Mouse (Mus musculus): ENCODE data around the gene Hmg20b. TPM values are rescaled to one million over a fixed set of nuclear protein-coding genes. Genes with fewer than 3 reads are reported as not detected.

Gene Hmg20b
- polyA plus RNA-seq (2015; fragmentation: Nextera tagmentation; extraction: Ambion mirVana): 26.6 and 29.9 TPM in 2 replicates

- no peaks in the 10 kb centered on the region for H3K36me3 ChIP-seq (replicated peaks)
- H3K4me2 ChIP-seq: peak within 1 kb of the TSS; percentile 86
- no peaks in the 10 kb centered on the region for H3K9me3 ChIP-seq
- WGBS: under 1% methylated on average over 54 of the region's 54 CpGs
- peak within 1 kb of the TSS; percentile 72 for H3K27ac ChIP-seq
- peaks cover 20% of the 10 kb centered on the region for H3K4me1 ChIP-seq
- peak within 1 kb of the TSS; percentile 46 for H3K9ac ChIP-seq
- ATAC-seq (replicated peaks): peak; percentile 96
- peaks cover 9% of the 10 kb centered on the region for H3K27me3 ChIP-seq (replicated peaks)
- H3K4me3 ChIP-seq: peak within 1 kb of the TSS; percentile 60
Measured at GRCm38 (mm10) chr10:81350351-81351063, at the start of gene Hmg20b. TSS of gene Hmg20b (minus strand) at chr10:81350480.

DNA sequence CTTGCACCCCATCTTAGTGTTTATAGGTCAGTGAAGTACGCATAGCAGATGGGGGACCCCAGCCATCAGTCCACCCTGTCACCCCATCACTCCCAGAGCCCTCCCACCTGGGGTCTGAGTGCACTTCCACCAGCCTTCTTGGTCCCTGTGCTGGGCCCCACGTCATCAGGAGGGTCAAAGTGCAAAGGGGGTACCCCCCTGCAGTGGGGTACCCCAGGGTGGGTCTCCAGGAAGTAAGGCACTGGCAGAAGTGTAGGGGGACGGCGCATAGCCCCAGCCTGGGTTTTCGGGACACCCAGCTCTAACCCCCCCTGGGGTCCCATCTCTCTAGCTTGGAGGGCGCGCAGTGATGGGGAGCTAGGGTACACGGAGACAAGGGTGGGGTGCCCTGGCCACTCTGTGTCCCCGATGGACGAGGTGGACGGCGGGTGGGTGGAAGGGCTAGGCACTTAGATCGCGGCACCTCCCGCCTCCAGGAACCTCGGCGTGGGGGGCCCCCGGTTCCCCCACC, 49.6 kb upstream of the Hmg20b start:
- H3K4me1 ChIP-seq: peaks cover 44% of the 10 kb centered on the region
- no peak overlapping the region for H3K9ac ChIP-seq
- no peak overlapping the region for H3K4me2 ChIP-seq
- peaks cover 3% of the 10 kb centered on the region; the same call in 1 of the 2 replicates for H3K36me3 ChIP-seq (replicated peaks)
- H3K4me3 ChIP-seq: no peak overlapping the region
- no peak for ATAC-seq (replicated peaks)
- H3K9me3 ChIP-seq: no peaks in the 10 kb centered on the region
- 77% methylated on average over 18 of the region's 18 CpGs for WGBS
- H3K27me3 ChIP-seq (replicated peaks): 0 out of 2 replicates have a peak, but pooled peaks cover 3% of the 10 kb centered on the region
- H3K27ac ChIP-seq: no peak overlapping the region

- H3K9ac ChIP-seq: no peak overlapping the region
Measured at GRCm38 (mm10) chr10:81399296-81399695, 49.0 kb upstream of the Hmg20b start.

DNA sequence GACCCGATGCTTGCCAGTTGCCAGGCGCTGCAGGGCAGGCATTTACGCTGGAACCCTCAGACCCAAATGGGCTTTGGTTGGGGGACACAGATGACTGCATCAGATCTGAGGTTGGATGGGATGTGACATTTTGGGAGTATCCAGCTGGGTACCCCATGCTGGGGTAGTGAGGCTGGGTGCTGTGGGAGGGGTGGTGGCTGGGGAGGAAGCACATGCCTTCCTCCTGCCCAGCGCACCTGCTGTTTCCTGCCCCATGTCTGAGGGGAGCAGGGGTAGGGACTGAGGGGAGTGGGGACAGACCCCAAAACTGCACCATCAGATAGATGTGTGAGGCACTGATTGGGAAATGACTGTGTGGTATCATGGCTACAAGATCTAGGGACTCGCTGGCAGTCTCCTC, 46.5 kb upstream of the Hmg20b start:
- H3K27ac ChIP-seq: peak overlapping the region; percentile 3; the same call in 1 of the 2 replicates
- no peaks in the 10 kb centered on the region for H3K9me3 ChIP-seq
- H3K27me3 ChIP-seq (replicated peaks): no peaks in the 10 kb centered on the region
- H3K4me1 ChIP-seq: peaks cover 33% of the 10 kb centered on the region
- H3K4me2 ChIP-seq: no peak overlapping the region
- H3K4me3 ChIP-seq: no peak overlapping the region
- no peaks in the 10 kb centered on the region for H3K36me3 ChIP-seq (replicated peaks)
- no peak overlapping the region for H3K9ac ChIP-seq
- 59% methylated on average over 5 of the region's 5 CpGs for WGBS
- ATAC-seq (replicated peaks): no peak

More at GRCm38 (mm10) chr10:81399296-81399695, 49.0 kb upstream of the Hmg20b start:
- Histone ChIP-seq H3K27ac (no peak overlapping the region), H3K4me2 (no peak overlapping the region), H3K36me3 (replicated peaks) (no peaks in the 10 kb centered on the region), H3K9me3 (no peaks in the 10 kb centered on the region), H3K27me3 (replicated peaks) (no peaks in the 10 kb centered on the region), H3K4me3 (no peak overlapping the region), H3K4me1 (peaks cover 44% of the 10 kb centered on the region)
- WGBS: 71% methylated on average over 5 of the region's 5 CpGs
- no peak for ATAC-seq (replicated peaks)

GRCm38 (mm10) chr10:81395865-81396264, 45.6 kb upstream of the Hmg20b start:
- WGBS: 82% methylated on average over 4 of the region's 4 CpGs
- Histone ChIP-seq H3K9me3 (no peaks in the 10 kb centered on the region), H3K9ac (no peak overlapping the region; the same call in 1 of the 2 replicates), H3K4me3 (no peak overlapping the region), H3K36me3 (replicated peaks) (no peaks in the 10 kb centered on the region), H3K4me1 (peaks cover 25% of the 10 kb centered on the region), H3K27ac (no peak overlapping the region), H3K4me2 (no peak overlapping the region), H3K27me3 (replicated peaks) (no peaks in the 10 kb centered on the region)
- no peak for ATAC-seq (replicated peaks)

DNA sequence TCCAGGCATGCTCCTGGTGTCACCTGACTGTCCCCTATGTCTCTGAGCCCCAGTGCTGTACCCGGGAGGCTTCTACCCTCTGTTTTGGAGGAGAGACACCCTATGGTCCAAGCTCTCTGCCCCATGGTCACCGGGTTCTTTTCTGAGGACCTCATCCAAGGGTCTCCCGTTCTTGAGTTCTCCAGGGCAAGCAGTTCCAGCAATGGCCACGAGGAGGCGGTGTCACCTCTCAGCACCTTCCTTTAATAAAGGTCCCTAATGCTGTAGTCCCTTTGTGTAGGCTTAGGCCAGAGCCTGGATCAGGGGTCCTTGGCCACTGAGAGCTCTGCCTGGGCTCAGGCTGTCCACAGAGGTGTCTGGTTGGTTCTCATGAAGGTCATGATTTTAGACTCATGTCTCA, 44.8 kb upstream of the Hmg20b start:
- Histone ChIP-seq H3K4me2 (no peak overlapping the region), H3K9me3 (no peaks in the 10 kb centered on the region), H3K9ac (no peak overlapping the region), H3K36me3 (replicated peaks) (no peaks in the 10 kb centered on the region), H3K4me3 (no peak overlapping the region), H3K27ac (no peak overlapping the region), H3K4me1 (peaks cover 20% of the 10 kb centered on the region), H3K27me3 (replicated peaks) (no peaks in the 10 kb centered on the region)
- WGBS: 17% methylated on average over 5 of the region's 5 CpGs
- no peak for ATAC-seq (replicated peaks)

DNA sequence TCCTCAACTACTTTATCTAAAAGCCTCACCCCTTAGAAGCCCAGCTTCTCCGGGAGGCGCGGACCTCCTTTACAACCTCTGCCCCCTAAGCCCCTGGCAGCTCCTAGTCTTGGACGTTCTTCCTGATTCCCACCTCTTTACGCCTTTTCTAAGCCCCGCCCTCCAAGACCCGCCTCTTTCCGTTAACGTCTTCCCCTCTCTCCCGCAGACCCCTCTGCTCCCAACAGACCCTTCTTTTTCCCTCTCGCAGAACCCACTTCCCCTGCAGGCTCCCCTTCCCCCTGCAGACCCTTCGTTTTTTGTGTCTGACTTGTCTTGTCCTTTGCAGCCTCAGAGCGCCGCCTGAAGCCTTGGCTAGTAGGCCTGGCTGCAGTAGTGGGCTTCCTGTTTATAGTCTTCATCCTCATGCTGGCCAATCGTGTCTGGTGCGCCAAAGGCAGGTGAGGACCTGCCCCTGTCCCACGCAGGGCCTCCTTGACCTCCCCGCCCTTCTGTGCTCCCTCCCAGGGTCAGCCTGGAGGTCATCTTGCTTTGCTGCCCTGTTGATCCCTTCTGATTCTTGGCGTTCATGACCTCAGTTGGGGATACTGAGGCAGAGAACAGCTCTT, 43.3 kb upstream of the Hmg20b start:
- no peak overlapping the region for H3K27ac ChIP-seq
- no peaks in the 10 kb centered on the region for H3K27me3 ChIP-seq (replicated peaks)
- no peaks in the 10 kb centered on the region; the same call in 1 of the 2 replicates for H3K36me3 ChIP-seq (replicated peaks)
- H3K4me2 ChIP-seq: peak overlapping the region; percentile 36
- WGBS: 7% methylated on average over 19 of the region's 19 CpGs
- H3K9ac ChIP-seq: no peak overlapping the region
- no peak for ATAC-seq (replicated peaks)
- peaks cover 23% of the 10 kb centered on the region for H3K4me1 ChIP-seq
- peak overlapping the region; percentile 15; the same call in 1 of the 2 replicates for H3K4me3 ChIP-seq
- H3K9me3 ChIP-seq: no peaks in the 10 kb centered on the region

DNA sequence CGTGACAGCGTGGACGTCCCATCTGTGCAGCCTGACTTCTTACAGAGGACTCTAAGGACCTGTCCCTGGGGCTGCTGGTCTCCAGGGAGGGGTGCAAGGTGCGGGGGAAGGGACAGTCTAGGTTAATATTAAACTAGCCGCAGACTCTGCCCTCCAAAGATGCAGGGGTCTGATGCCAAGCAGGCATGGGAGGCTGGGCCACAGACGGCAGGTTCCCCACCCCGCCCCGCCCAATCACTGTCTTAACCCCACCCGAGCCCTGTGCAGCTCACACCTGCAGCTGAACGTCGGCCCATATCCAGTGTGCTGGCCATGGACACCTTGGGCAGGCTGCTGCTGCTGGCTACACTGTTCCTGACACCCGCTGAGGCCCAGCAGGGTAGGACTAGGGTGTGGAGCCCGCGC, 42.5 kb upstream of the Hmg20b start, which contains the start of gene Smim24:
Gene Smim24 (plus strand): TSS at position 271 of the 405 bp plus-strand sequence.
- peaks cover 3% of the 10 kb centered on the region; the same call in 1 of the 2 replicates for H3K36me3 ChIP-seq (replicated peaks)
- H3K4me2 ChIP-seq: peak within 1 kb of the TSS; percentile 36
- peak within 1 kb of the TSS; percentile 15; the same call in 1 of the 2 replicates for H3K4me3 ChIP-seq
- no peak for ATAC-seq (replicated peaks)
- H3K9ac ChIP-seq: no peak within 1 kb of the TSS
- H3K27me3 ChIP-seq (replicated peaks): no peaks in the 10 kb centered on the region
- H3K27ac ChIP-seq: no peak within 1 kb of the TSS
- peaks cover 23% of the 10 kb centered on the region for H3K4me1 ChIP-seq
- no peaks in the 10 kb centered on the region for H3K9me3 ChIP-seq
- WGBS: 64% methylated on average over 14 of the region's 14 CpGs

DNA sequence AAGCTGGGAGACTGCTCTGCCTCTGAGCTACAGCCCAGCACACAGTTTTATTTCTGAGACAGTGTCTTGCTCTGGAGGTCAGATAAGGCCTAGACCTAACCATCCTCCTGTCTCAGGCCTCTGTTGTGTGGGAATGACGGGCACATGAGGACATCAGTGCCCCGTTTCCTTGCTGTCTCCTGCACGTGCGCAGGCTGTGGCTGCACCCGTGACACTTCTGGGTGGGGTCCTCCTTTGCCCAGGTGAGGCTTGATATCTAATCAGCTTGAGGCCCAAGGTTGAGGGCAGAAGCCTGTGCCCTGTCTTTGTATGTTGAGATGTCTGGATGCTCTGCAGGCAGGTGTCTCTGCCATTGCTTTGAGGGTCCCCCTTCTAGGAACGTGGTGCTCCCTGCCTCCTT, 42.0 kb upstream of the Hmg20b start:
- peaks cover 8% of the 10 kb centered on the region; the same call in 1 of the 2 replicates for H3K36me3 ChIP-seq (replicated peaks)
- no peak overlapping the region for H3K9ac ChIP-seq
- no peak overlapping the region for H3K27ac ChIP-seq
- ATAC-seq (replicated peaks): no peak
- H3K4me1 ChIP-seq: peaks cover 23% of the 10 kb centered on the region
- H3K4me2 ChIP-seq: no peak overlapping the region
- no peak overlapping the region for H3K4me3 ChIP-seq
- H3K27me3 ChIP-seq (replicated peaks): no peaks in the 10 kb centered on the region
- WGBS: 86% methylated on average over 6 of the region's 6 CpGs
- no peaks in the 10 kb centered on the region for H3K9me3 ChIP-seq

DNA sequence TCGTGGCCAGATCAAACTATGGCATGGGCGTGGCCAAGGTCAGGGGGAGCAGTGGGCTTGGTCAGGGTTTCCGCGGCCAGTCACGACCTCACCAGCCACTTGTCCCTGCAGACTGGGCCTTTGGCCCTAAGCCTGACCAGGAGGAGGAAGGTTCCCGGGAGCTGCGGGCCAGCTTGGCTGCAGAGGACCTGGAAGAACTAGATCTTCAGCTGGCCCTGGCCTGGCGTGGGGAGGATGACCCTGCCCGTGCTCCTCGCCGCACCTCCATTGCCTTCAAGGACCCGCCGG, 40.3 kb upstream of the Hmg20b start:
- Histone ChIP-seq H3K4me2 (no peak overlapping the region), H3K4me3 (no peak overlapping the region), H3K27me3 (replicated peaks) (no peaks in the 10 kb centered on the region), H3K27ac (no peak overlapping the region), H3K9me3 (no peaks in the 10 kb centered on the region), H3K36me3 (replicated peaks) (peaks cover 10% of the 10 kb centered on the region; the same call in 1 of the 2 replicates), H3K4me1 (peaks cover 20% of the 10 kb centered on the region), H3K9ac (no peak overlapping the region)
- 93% methylated on average over 13 of the region's 13 CpGs for WGBS
- no peak for ATAC-seq (replicated peaks)

- H3K9ac ChIP-seq: no peak overlapping the region
- peaks cover 10% of the 10 kb centered on the region; the same call in 1 of the 2 replicates for H3K36me3 ChIP-seq (replicated peaks)
- ATAC-seq (replicated peaks): peak; percentile 27; the same call in 1 of the 2 replicates
- H3K4me1 ChIP-seq: peaks cover 26% of the 10 kb centered on the region
- H3K9me3 ChIP-seq: no peaks in the 10 kb centered on the region
- H3K27ac ChIP-seq: no peak overlapping the region
- no peaks in the 10 kb centered on the region for H3K27me3 ChIP-seq (replicated peaks)
- WGBS: 55% methylated on average over 23 of the region's 23 CpGs
- no peak overlapping the region for H3K4me3 ChIP-seq
- no peak overlapping the region for H3K4me2 ChIP-seq
Measured at GRCm38 (mm10) chr10:81389801-81390677, 39.8 kb upstream of the Hmg20b start.

DNA sequence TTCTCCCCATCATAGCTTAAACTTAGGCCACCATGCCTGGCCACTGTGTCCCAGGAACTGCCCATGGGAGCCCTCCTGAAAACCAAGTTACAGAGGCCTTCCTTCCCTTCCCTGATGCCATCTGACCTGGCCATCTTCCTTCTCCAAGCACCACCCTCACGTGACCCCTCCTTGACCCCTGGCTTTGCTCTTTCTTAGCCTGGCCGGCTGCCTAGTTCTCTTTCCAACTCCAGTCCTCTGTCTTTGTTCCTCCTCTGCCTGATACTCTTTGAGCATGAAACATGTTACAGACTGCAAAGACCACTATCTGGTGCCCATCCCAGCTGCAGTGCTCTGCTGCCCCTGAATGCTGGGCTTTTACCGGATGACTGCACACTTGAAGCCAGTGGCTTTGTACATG, 39.1 kb upstream of the Hmg20b start:
- 45% methylated on average over 3 of the region's 3 CpGs for WGBS
- no peak overlapping the region for H3K27ac ChIP-seq
- H3K4me2 ChIP-seq: no peak overlapping the region
- no peaks in the 10 kb centered on the region for H3K27me3 ChIP-seq (replicated peaks)
- no peak overlapping the region for H3K9ac ChIP-seq
- H3K36me3 ChIP-seq (replicated peaks): peaks cover 10% of the 10 kb centered on the region; the same call in 1 of the 2 replicates
- no peak overlapping the region for H3K4me3 ChIP-seq
- H3K4me1 ChIP-seq: peaks cover 28% of the 10 kb centered on the region
- ATAC-seq (replicated peaks): no peak
- no peaks in the 10 kb centered on the region for H3K9me3 ChIP-seq

Measured in midbrain, embryonic 15.5 days (tissue).